Comparison of ENCODE assay signal across 21 mouse cellular contexts in genomic region chr11:69666665-69667005, GRCm38 (mm10). TPM values are rescaled to one million over a fixed set of nuclear protein-coding genes. Genes with fewer than 3 reads are reported as not detected.
DNase-seq lines count a peak whose midpoint lies in the region; ATAC-seq and TF ChIP-seq lines count a peak whose summit lies in the region.
"Had no signal": no experiment of that assay in that cellular context is flagged by ENCODE, and none has a peak within 500 bp of the region (broad histone marks: within the 10 kb centered on the region; RNA-seq: fewer than 3 reads in every experiment).

No protein-coding gene starts in this region.

- H3K9ac ChIP-seq in liver, embryonic 12.5 days = no peak overlapping the region
- H3K9ac ChIP-seq in ES-Bruce4 (ENCODE audit: low read depth, poor library complexity, severe bottlenecking) = no peak overlapping the region
- H3K9ac ChIP-seq: hindbrain, embryonic 13.5 days; limb, embryonic 13.5 days; midbrain, embryonic 12.5 days; neural tube, embryonic 13.5 days had no signal

- peaks cover 86% of the 10 kb centered on the region for H3K79me2 ChIP-seq in macrophage (ENCODE audit: inconsistent target)

- H3K27ac ChIP-seq in liver, embryonic 12.5 days = peak overlapping the region; percentile 53
- H3K27ac ChIP-seq in ES-Bruce4 (ENCODE audit: insufficient read depth, low read length) (peak overlapping the region; percentile 62), macrophage (peak overlapping the region; percentile 100)
- peak overlapping the region; percentile 83 for H3K27ac ChIP-seq in bone marrow macrophage, adult 2 months (ENCODE audit: insufficient read depth, low read depth, low read length)
- H3K27ac ChIP-seq: hindbrain, embryonic 13.5 days; limb, embryonic 13.5 days; midbrain, embryonic 12.5 days; neural tube, embryonic 13.5 days had no signal

- intact Hi-C loops in gastrocnemius, postnatal 14 days (cut with DNase I; ENCODE audit: low total_unique reads) = loop anchor here (5.0 kb wide), 1 partner anchor 39 kb away; no protein-coding TSS in a partner anchor

- WGBS in liver, embryonic 12.5 days (ENCODE audit: insufficient replicate concordance) = 69% methylated on average over 3 of the region's 3 CpGs
- WGBS in macrophage (ENCODE audit: missing documents) = 79% methylated on average over 3 of the region's 3 CpGs

- H3K27me3 ChIP-seq in liver, embryonic 12.5 days (replicated peaks) = no peaks in the 10 kb centered on the region
- H3K27me3 ChIP-seq in ES-Bruce4 (ENCODE audit: control insufficient read depth, insufficient read depth, low read length, poor library complexity, severe bottlenecking) = no peaks in the 10 kb centered on the region
- H3K27me3 ChIP-seq: hindbrain, embryonic 13.5 days; limb, embryonic 13.5 days; midbrain, embryonic 12.5 days; neural tube, embryonic 13.5 days had no signal

- H3K4me2 ChIP-seq in liver, embryonic 12.5 days = no peak overlapping the region
- H3K4me2 ChIP-seq: hindbrain, embryonic 13.5 days; limb, embryonic 13.5 days; midbrain, embryonic 12.5 days; neural tube, embryonic 13.5 days had no signal

- H3K4me1 ChIP-seq in liver, embryonic 12.5 days = peaks cover 63% of the 10 kb centered on the region
- H3K4me1 ChIP-seq in ES-Bruce4 (ENCODE audit: control insufficient read depth, insufficient read depth, low read length) = no peaks in the 10 kb centered on the region
- H3K4me1 ChIP-seq in bone marrow macrophage, adult 2 months (ENCODE audit: control insufficient read depth, insufficient read depth, low read length) = peaks cover 20% of the 10 kb centered on the region

- TF ChIP-seq POLR2A in ES-Bruce4 (IDR thresholded peaks at IDR 0.05; ENCODE audit: insufficient read depth, low read length) = no peak
- no peak for TF ChIP-seq POLR2A in bone marrow macrophage, adult 2 months (IDR thresholded peaks at IDR 0.05; ENCODE audit: borderline replicate concordance, low read depth, low read length)

- H3K9me3 ChIP-seq in liver, embryonic 12.5 days (replicated peaks) = no peaks in the 10 kb centered on the region
- H3K9me3 ChIP-seq in ES-Bruce4 (replicated peaks; ENCODE audit: control insufficient read depth, insufficient read depth, low read length, poor library complexity, severe bottlenecking) = no peaks in the 10 kb centered on the region; the same call in 1 of the 2 replicates
- H3K9me3 ChIP-seq: G1E; hindbrain, embryonic 13.5 days; limb, embryonic 13.5 days; midbrain, embryonic 12.5 days; neural tube, embryonic 13.5 days had no signal

- no peak for TF ChIP-seq CTCF in ES-Bruce4 (IDR thresholded peaks at IDR 0.05; ENCODE audit: low read depth, low read length)
- TF ChIP-seq CTCF in bone marrow macrophage, adult 2 months (IDR thresholded peaks at IDR 0.05; ENCODE audit: low read depth, low read length) = no peak

- TF ChIP-seq EP300 in ES-Bruce4 (IDR thresholded peaks at IDR 0.05; ENCODE audit: insufficient read depth, low read depth, low read length) = no peak

- peaks cover 77% of the 10 kb centered on the region for H3K36me3 ChIP-seq in liver, embryonic 12.5 days
- H3K36me3 ChIP-seq in ES-Bruce4 (ENCODE audit: control insufficient read depth, insufficient read depth, low read length, poor library complexity, severe bottlenecking) (peaks cover 44% of the 10 kb centered on the region), macrophage (ENCODE audit: inconsistent target) (peaks cover 22% of the 10 kb centered on the region; the same call in 1 of the 2 replicates)

- no peak overlapping the region for H3K4me3 ChIP-seq in liver, embryonic 12.5 days
- H3K4me3 ChIP-seq in ES-Bruce4 (ENCODE audit: low read depth, low read length) (no peak overlapping the region), macrophage (ENCODE audit: inconsistent target) (peak overlapping the region; percentile 12; the same call in 1 of the 2 replicates)
- H3K4me3 ChIP-seq in bone marrow macrophage, adult 2 months (ENCODE audit: insufficient read depth, low read length) = no peak overlapping the region
- H3K4me3 ChIP-seq: hindbrain, embryonic 13.5 days; limb, embryonic 13.5 days; midbrain, embryonic 12.5 days; neural tube, embryonic 13.5 days had no signal

- ATAC-seq in liver, embryonic 12.5 days = no peak
- ATAC-seq: forebrain, embryonic 14.5 days; inflammation-experienced regulatory T-cells, adult 6 months had no signal

- no peak for DNase-seq in liver
- no peak for DNase-seq in left cerebral cortex, adult 9 months (ENCODE audit: low spot score in 2 of 2)
- DNase-seq in gastrocnemius, postnatal 14 days = no peak
- DNase-seq: adrenal gland, postnatal 25 days; cerebellum, adult 18-20 months had no signal

RNA-seq across cellular contexts. Expression of gene Cd68, which starts 0.7 kb away (rescaled TPM):
- 14.5 and 15.0 TPM in 2 replicates for polyA plus RNA-seq in liver, embryonic 12.5 days (2016; fragmentation: Nextera tagmentation; extraction: Ambion mirVana)
- 32.9 and 36.2 TPM in 2 replicates for polyA plus RNA-seq in ES-Bruce4 (2011; ENCODE audit: insufficient read depth, insufficient read length, low read depth, missing spikeins)
- polyA plus RNA-seq in bone marrow macrophage, adult 2 months (2012; ENCODE audit: insufficient read depth, insufficient read length, missing spikeins) = 1,401 and 1,598 TPM in 2 replicates
- 100 to 1,000 TPM in 22 of 26 experiments, 10 to 100 TPM in 4; 70.0 to 246 (median 131) TPM for total RNA-seq in macrophage (2018; cell fraction: chromatin; rRNA removed)
- 1,000 to 10,000 TPM; 1,546 to 3,140 (median 2,433) TPM for total RNA-seq in macrophage (2018; cell fraction: cytosol; rRNA removed)
- 1,000 to 10,000 TPM in 9 of 26 experiments, 100 to 1,000 TPM in 17; 241 to 1,293 (median 906) TPM for total RNA-seq in macrophage (2018; cell fraction: nucleus; rRNA removed)
- 3,562 to 8,261 TPM (median 3,776 TPM) in 3 replicates for polyA plus RNA-seq in macrophage (2018)
- total RNA-seq in gastrocnemius, postnatal 14 days (2021) = 1 to 10 TPM; 4.0 to 4.6 TPM

RNA-seq across cellular contexts. Expression of gene Mpdu1, which starts 4.2 kb away (rescaled TPM):
- 38.2 and 39.4 TPM in 2 replicates for polyA plus RNA-seq in liver, embryonic 12.5 days (2016; fragmentation: Nextera tagmentation; extraction: Ambion mirVana)
- polyA plus RNA-seq in ES-Bruce4 (2011; ENCODE audit: insufficient read depth, insufficient read length, low read depth, missing spikeins) (65.7 and 71.0 TPM in 2 replicates), macrophage (2018) (81.7 to 90.9 TPM (median 89.2 TPM) in 3 replicates)
- polyA plus RNA-seq in bone marrow macrophage, adult 2 months (2012; ENCODE audit: insufficient read depth, insufficient read length, missing spikeins) = 64.2 and 68.9 TPM in 2 replicates
- 10 to 100 TPM; 38.2 to 95.0 (median 55.7) TPM for total RNA-seq in macrophage (2018; cell fraction: chromatin; rRNA removed)
- 10 to 100 TPM; 52.7 to 76.6 (median 65.2) TPM for total RNA-seq in macrophage (2018; cell fraction: cytosol; rRNA removed)
- total RNA-seq in macrophage (2018; cell fraction: nucleus; rRNA removed) = 10 to 100 TPM; 30.8 to 88.6 (median 57.5) TPM
- total RNA-seq in gastrocnemius, postnatal 14 days (2021) = 10 to 100 TPM; 11.8 to 12.1 TPM

RNA-seq across cellular contexts. Expression of gene Eif4a1, which starts 5.6 kb away (rescaled TPM):
- 393 and 408 TPM in 2 replicates for polyA plus RNA-seq in liver, embryonic 12.5 days (2016; fragmentation: Nextera tagmentation; extraction: Ambion mirVana)
- polyA plus RNA-seq in ES-Bruce4 (2011; ENCODE audit: insufficient read depth, insufficient read length, low read depth, missing spikeins) = 1,464 and 1,502 TPM in 2 replicates
- polyA plus RNA-seq in bone marrow macrophage, adult 2 months (2012; ENCODE audit: insufficient read depth, insufficient read length, missing spikeins) = 303 and 319 TPM in 2 replicates
- total RNA-seq in macrophage (2018; cell fraction: chromatin; rRNA removed) = 1,000 to 10,000 TPM in 13 of 26 experiments, 100 to 1,000 TPM in 13; 445 to 1,542 (median 988) TPM
- 100 to 1,000 TPM; 534 to 868 (median 666) TPM for total RNA-seq in macrophage (2018; cell fraction: cytosol; rRNA removed)
- total RNA-seq in macrophage (2018; cell fraction: nucleus; rRNA removed) = 1,000 to 10,000 TPM in 4 of 26 experiments, 100 to 1,000 TPM in 22; 458 to 1,180 (median 654) TPM
- polyA plus RNA-seq in macrophage (2018) = 683 to 1,306 TPM (median 693 TPM) in 3 replicates
- 100 to 1,000 TPM; 141 to 170 TPM for total RNA-seq in gastrocnemius, postnatal 14 days (2021)

RNA-seq across cellular contexts. Expression of gene Sox15, which starts 11.5 kb away (rescaled TPM):
- polyA plus RNA-seq in liver, embryonic 12.5 days (2016; fragmentation: Nextera tagmentation; extraction: Ambion mirVana) = not detected in 2 replicates
- 45.2 and 48.1 TPM in 2 replicates for polyA plus RNA-seq in ES-Bruce4 (2011; ENCODE audit: insufficient read depth, insufficient read length, low read depth, missing spikeins)
- not detected in 2 replicates for polyA plus RNA-seq in bone marrow macrophage, adult 2 months (2012; ENCODE audit: insufficient read depth, insufficient read length, missing spikeins)
- 1 to 10 TPM in 4 of 26 experiments, under 1 TPM in 1, not detected in 21; 0.92 to 2.4 (median 1.3) TPM for total RNA-seq in macrophage (2018; cell fraction: chromatin; rRNA removed)
- under 1 TPM in 9 of 26 experiments, not detected in 17; 0.16 to 0.54 (median 0.26) TPM for total RNA-seq in macrophage (2018; cell fraction: cytosol; rRNA removed)
- total RNA-seq in macrophage (2018; cell fraction: nucleus; rRNA removed) = 1 to 10 TPM in 1 of 26 experiments, under 1 TPM in 2, not detected in 23; 0.67 to 1.2 (median 0.92) TPM
- polyA plus RNA-seq in macrophage (2018) = 0.46 TPM in 1 of 3 replicates, not detected in the others
- not detected for total RNA-seq in gastrocnemius, postnatal 14 days (2021)
- total RNA-seq: common myeloid progenitor, adult 5-6 weeks; G1E; gastrocnemius, postnatal 4 days; heart, postnatal 10 days; layer of hippocampus, postnatal 10 days had no signal
- polyA plus RNA-seq: embryonic facial prominence, embryonic 11.5 days; forebrain, embryonic 14.5 days; hindbrain, embryonic 13.5 days; inflammation-experienced regulatory T-cells, adult 6 months; midbrain, embryonic 12.5 days; neural tube, embryonic 13.5 days had no signal

RNA-seq across cellular contexts. Expression of gene Senp3, which starts 15.2 kb away (rescaled TPM):
- polyA plus RNA-seq in liver, embryonic 12.5 days (2016; fragmentation: Nextera tagmentation; extraction: Ambion mirVana) = 53.8 and 56.2 TPM in 2 replicates
- polyA plus RNA-seq in ES-Bruce4 (2011; ENCODE audit: insufficient read depth, insufficient read length, low read depth, missing spikeins) (198 and 221 TPM in 2 replicates), macrophage (2018) (57.8 to 99.6 TPM (median 77.5 TPM) in 3 replicates)
- 120 and 131 TPM in 2 replicates for polyA plus RNA-seq in bone marrow macrophage, adult 2 months (2012; ENCODE audit: insufficient read depth, insufficient read length, missing spikeins)
- total RNA-seq in macrophage (2018; cell fraction: chromatin; rRNA removed) = 100 to 1,000 TPM; 150 to 595 (median 301) TPM
- 10 to 100 TPM; 51.5 to 80.4 (median 66.5) TPM for total RNA-seq in macrophage (2018; cell fraction: cytosol; rRNA removed)
- total RNA-seq in macrophage (2018; cell fraction: nucleus; rRNA removed) = 100 to 1,000 TPM in 24 of 26 experiments, 10 to 100 TPM in 2; 85.8 to 278 (median 154) TPM
- 10 to 100 TPM; 22.4 to 23.2 TPM for total RNA-seq in gastrocnemius, postnatal 14 days (2021)

Comparison
In these comparisons a context has a peak if more than half of its experiments do, and no peak if none do; other contexts are left out.
1. RNA of gene Cd68, which starts 0.7 kb away (polyA plus RNA-seq): 3,562 to 8,261 TPM in macrophage and 1,401 to 1,598 TPM in bone marrow macrophage, adult 2 months; 32.9 to 36.2 TPM in ES-Bruce4 and 14.5 to 15.0 TPM in liver, embryonic 12.5 days; every median in the first group is over 10 times any median in the second.
2. Peak in every context shown above with its lines, with median percentiles within 50 percentile points of each other: H3K27ac ChIP-seq.